Mouse (Mus musculus): ENCODE data around the gene Afp. TPM values are rescaled to one million over a fixed set of nuclear protein-coding genes. Genes with fewer than 3 reads are reported as not detected.

The Afp gene
- total RNA-seq (2023), result not detected

DNA sequence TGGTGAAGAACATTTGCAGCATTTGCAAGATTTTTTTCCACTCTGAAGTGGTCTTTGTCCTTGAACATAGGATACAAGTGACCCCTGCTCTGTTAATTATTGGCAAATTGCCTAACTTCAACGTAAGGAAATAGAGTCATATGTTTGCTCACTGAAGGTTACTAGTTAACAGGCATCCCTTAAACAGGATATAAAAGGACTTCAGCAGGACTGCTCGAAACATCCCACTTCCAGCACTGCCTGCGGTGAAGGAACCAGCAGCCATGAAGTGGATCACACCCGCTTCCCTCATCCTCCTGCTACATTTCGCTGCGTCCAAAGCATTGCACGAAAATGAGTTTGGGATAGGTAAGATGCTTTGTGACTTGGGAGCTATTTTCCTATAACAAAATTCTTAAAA is at the start of gene Afp:
TSS of gene Afp (plus strand) at position 220 of the 400 bp plus-strand sequence.

DNA sequence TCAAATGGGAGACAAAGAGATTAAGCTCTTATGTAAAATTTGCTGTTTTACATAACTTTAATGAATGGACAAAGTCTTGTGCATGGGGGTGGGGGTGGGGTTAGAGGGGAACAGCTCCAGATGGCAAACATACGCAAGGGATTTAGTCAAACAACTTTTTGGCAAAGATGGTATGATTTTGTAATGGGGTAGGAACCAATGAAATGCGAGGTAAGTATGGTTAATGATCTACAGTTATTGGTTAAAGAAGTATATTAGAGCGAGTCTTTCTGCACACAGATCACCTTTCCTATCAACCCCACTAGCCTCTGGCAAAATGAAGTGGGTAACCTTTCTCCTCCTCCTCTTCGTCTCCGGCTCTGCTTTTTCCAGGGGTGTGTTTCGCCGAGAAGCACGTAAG is 29.9 kb upstream of the Afp start, which contains the start of gene Alb:
TSS of gene Alb (plus strand) at position 279 of the 400 bp plus-strand sequence.

DNA sequence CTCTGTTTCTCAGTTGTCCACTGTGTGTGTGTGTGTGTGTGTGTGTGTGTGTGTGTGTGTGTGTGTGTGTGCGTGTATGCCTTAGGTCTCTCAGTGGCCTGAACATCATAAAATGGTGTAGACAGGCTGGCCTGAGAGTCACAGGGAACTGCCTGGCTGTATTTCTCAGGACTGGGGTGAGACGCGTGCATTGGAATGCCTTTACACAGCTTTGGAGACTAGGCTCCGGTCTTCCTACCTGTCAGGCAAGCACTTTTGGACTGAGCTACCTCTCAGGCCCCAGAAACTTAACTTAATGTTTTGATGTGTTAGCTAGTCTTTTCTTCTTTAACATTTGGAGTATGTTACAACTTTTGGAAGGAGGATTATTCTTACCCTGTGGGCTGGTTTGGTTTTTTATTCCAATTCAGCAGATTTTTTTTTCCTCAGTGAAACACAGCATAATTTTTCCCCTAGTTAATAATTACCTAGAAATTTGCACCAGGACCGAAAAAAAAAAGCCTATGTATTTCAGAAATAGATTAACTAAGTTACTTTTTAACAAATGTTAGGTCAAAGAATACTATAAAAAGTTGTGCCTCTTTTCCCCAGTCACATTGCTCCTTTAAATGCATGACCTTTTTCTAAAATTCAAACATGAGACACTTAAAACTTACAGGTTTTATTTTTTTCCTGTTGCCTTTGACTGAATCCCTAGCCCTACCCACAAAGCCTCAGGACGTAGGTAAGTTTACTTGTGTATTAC is 28.0 kb downstream of the Afp start, which contains the start of gene Afm:
TSS of gene Afm (plus strand) at position 577 of the 745 bp plus-strand sequence.

Other genes with a start within 250 kb of the Afp start
- gene Ankrd17, start 124.2 kb upstream of the Afp start, total RNA-seq (2023), result 10 to 100 TPM; 67.1 to 70.0 TPM
- gene Gm9958, start 123.5 kb upstream of the Afp start, total RNA-seq (2023), result 1 to 10 TPM in 1 of 2 experiments, under 1 TPM in 1; 0.82 to 1.4 TPM
- not detected for gene Alb, start 29.8 kb upstream of the Afp start, total RNA-seq (2023)
- not detected for gene Afm, start 28.2 kb downstream of the Afp start, total RNA-seq (2023)
- not detected for gene 5830473C10Rik, start 70.4 kb downstream of the Afp start, total RNA-seq (2023)
- gene Rassf6, start 149.9 kb downstream of the Afp start, total RNA-seq (2023), result under 1 TPM in 1 of 2 experiments, not detected in 1; 0.36 TPM

Data from neutrophil, adult 59 days (primary cell).